Mouse (Mus musculus) hindbrain, embryonic 10.5 days (tissue): ENCODE results near the gene Col18a1. TPM values are rescaled to one million over a fixed set of nuclear protein-coding genes. Genes with fewer than 3 reads are reported as not detected.
A peak's percentile ranks its signal among the peaks of the same experiment; 100 is the strongest.
"Not testable (repeated sequence)": the region's sequence is repeated elsewhere in the genome, so short reads cannot be mapped to it uniquely, and the experiment has no call there.

Experiments used
- DNase-seq: peaks from one replicate; pipeline ENCODE4 v3.0.0-alpha.2; 2017; ENCODE audit warnings: low spot score
- H3K27ac ChIP-seq: fragments of 300-500 bp; sonication (generic); 2 replicates; pipeline ENCODE4 v1.5.1; 2016; ENCODE audit warnings: mild to moderate bottlenecking, moderate library complexity
- H3K27me3 ChIP-seq: fragments of 300-500 bp; sonication (generic); 2 replicates; pipeline ENCODE4 v1.6.1; 2016; ENCODE audit warnings: mild to moderate bottlenecking; ENCODE audit not compliant: poor library complexity, insufficient read depth, severe bottlenecking
- H3K36me3 ChIP-seq: fragments of 300-500 bp; sonication (generic); 2 replicates; pipeline ENCODE4 v1.6.1; 2016; ENCODE audit warnings: mild to moderate bottlenecking, moderate library complexity
- H3K4me1 ChIP-seq: fragments of 300-500 bp; sonication (generic); replicated peaks from 2 replicates; pipeline ENCODE4 v1.6.1; 2016; ENCODE audit warnings: mild to moderate bottlenecking
- H3K4me3 ChIP-seq: fragments of 300-500 bp; sonication (generic); 2 replicates; pipeline ENCODE4 v1.5.1; 2016; ENCODE audit warnings: mild to moderate bottlenecking, moderate library complexity
- H3K9me3 ChIP-seq: fragments of 300-500 bp; sonication (generic); 2 replicates; pipeline ENCODE4 v1.6.1; 2016; ENCODE audit warnings: mild to moderate bottlenecking, moderate library complexity
- WGBS: fragments of 180-500 bp; shearing (Covaris S2); methylation state at CpG from one replicate; pipeline ENCODE4 v1.1.7; 2016; 5-methylcytosine and 5-hydroxymethylcytosine counted together
- polyA plus RNA-seq: library from polyadenylated mRNA; unstranded; fragments of >200 nt; fragmentation: Nextera tagmentation; extraction: Ambion mirVana; gene quantifications from 2 replicates; pipeline ENCODE4 v1.2.1, GENCODE M21; 2016

Gene Col18a1
- polyA plus RNA-seq, 1 experiment from 2014 or later: 147 TPM

DNA sequence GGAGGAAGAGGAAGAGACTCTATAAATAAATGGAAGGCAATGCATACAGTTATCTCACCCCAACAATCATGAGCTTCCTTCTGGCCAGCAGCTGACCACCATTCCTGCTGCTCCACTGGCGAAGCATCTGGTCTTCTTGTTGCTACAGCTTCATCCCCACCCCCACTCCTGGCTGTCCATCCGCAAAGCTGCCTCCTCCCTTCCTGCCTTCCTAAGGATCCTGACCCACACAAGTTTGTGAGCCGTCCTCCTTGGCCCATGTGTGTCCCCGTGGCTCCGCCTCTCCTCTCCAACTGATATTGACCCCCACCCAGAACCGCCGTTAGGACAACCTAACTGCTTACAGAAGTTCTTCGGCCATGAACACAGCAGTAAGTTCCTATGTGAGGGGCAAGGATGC lies 16.3 kb downstream of the Col18a1 start:
- peak; percentile 30 for DNase-seq
- H3K36me3 ChIP-seq: peaks cover 15% of the 10 kb centered on the region; the same call in 1 of the 2 replicates
- H3K27me3 ChIP-seq: no peaks in the 10 kb centered on the region
- H3K4me3 ChIP-seq: peak overlapping the region; percentile 37; the same call in 1 of the 2 replicates
- 44% methylated on average over 8 of the region's 8 CpGs for WGBS
- peak overlapping the region; percentile 87 for H3K27ac ChIP-seq
- H3K9me3 ChIP-seq: no peaks in the 10 kb centered on the region
- peaks cover 74% of the 10 kb centered on the region for H3K4me1 ChIP-seq

DNA sequence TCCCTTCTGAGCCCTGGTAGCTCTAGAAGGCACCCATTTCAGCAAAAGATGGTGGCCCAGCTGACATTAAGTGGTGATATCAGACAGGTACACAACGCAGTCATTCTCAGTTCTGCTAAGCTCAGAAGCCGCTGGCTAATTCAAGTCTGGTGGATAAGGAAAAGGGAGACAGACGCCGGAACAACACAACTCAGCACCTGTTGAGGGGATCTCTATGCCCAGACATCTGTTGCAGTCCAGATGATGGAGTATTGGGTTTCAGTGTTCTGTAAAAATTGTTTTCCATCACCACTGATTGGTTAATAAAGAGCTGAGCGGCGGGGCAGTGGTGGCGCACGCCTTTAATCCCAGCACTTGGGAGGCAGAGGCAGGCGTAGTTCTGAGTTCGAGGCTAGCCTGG lies 18.8 kb downstream of the Col18a1 start:
- peaks cover 7% of the 10 kb centered on the region for H3K36me3 ChIP-seq
- H3K4me1 ChIP-seq: peaks cover 80% of the 10 kb centered on the region
- WGBS: 89% methylated on average over 10 of the region's 10 CpGs
- H3K27ac ChIP-seq: no peak overlapping the region
- no peaks in the 10 kb centered on the region for H3K9me3 ChIP-seq
- no peaks in the 10 kb centered on the region for H3K27me3 ChIP-seq
- DNase-seq: no peak
- H3K4me3 ChIP-seq: no peak overlapping the region

DNA sequence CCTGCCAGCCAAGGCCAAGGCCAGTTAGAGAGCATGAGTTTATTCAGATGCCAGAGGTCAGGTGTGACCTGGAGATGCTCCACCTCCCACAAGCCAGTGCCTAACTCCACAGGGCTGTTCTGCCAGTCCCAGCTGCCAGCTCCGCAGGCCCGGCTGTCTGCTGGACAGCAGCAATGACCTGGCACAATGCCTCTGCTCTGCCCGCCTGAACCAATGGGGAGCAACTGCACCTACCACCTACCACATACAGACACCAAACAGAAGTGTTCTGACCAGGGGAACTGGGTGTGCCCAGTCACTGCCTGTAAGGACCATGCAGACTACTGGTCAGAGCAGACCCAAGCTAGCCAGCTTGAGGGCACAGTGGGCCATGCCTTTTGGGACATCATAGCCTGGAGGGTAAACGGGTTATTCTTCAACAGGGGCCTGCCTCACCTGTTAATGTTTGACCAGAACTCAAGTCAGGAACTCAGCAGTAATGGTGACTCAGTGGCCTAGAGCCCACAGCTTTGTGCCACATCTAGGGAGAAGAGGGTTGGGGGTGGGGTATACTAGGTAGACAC lies 19.4 kb downstream of the Col18a1 start:
- no peak overlapping the region for H3K4me3 ChIP-seq
- 81% methylated on average over 4 of the region's 4 CpGs for WGBS
- peak overlapping the region; percentile 54 for H3K27ac ChIP-seq
- no peaks in the 10 kb centered on the region for H3K9me3 ChIP-seq
- DNase-seq: no peak
- no peaks in the 10 kb centered on the region for H3K27me3 ChIP-seq
- peaks cover 77% of the 10 kb centered on the region for H3K4me1 ChIP-seq
- peaks cover 13% of the 10 kb centered on the region for H3K36me3 ChIP-seq

DNA sequence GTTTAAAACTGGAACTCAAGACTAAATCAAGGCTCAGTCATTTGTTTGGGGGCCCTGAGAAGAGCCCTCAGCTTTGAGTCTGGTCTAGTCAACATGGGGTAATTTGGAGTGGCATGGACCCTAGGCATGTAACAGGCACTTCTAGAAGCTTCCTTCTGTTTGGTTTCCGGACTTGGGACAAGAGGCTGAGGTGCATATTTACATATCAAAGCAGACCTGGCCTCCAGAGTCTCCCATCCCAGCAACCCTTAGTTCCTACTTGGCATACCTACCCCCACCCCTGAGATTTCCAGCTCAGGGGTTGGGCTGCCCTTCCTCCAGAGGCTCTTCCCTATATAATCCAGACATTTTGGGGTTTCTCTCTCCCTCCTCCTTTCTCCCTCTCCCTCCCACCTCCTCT lies 20.4 kb downstream of the Col18a1 start:
- Histone ChIP-seq H3K4me1 (peaks cover 67% of the 10 kb centered on the region), H3K4me3 (no peak overlapping the region), H3K27ac (peak overlapping the region; percentile 54), H3K9me3 (no peaks in the 10 kb centered on the region), H3K36me3 (peaks cover 21% of the 10 kb centered on the region), H3K27me3 (no peaks in the 10 kb centered on the region)
- DNase-seq: no peak
- 41% methylated on average over 1 of the region's 1 CpGs for WGBS

DNA sequence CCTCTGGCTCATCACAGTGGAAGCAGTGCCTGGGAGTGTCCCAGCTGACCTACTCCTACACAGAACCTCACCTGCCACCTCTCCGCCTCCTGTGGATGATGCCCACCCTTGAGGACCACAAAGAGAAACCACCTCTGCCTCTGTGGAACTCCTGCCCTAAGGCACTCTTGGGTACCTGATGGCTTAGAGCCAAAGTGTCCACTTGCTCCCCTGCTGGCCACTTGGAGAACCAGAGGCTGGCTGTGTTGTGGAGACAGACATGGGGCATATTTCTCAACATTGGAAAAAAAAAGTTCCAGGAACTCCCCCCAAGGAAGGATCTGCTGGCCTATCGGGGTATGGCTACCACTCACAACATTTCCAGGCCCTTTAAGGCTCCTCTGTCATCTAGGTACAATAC lies 22.0 kb downstream of the Col18a1 start:
- H3K36me3 ChIP-seq: peaks cover 20% of the 10 kb centered on the region
- H3K27me3 ChIP-seq: no peaks in the 10 kb centered on the region
- H3K4me3 ChIP-seq: no peak overlapping the region
- 86% methylated on average over 2 of the region's 2 CpGs for WGBS
- peaks cover 66% of the 10 kb centered on the region for H3K4me1 ChIP-seq
- H3K27ac ChIP-seq: peak overlapping the region; percentile 59; the same call in 1 of the 2 replicates
- no peak for DNase-seq
- no peaks in the 10 kb centered on the region for H3K9me3 ChIP-seq

DNA sequence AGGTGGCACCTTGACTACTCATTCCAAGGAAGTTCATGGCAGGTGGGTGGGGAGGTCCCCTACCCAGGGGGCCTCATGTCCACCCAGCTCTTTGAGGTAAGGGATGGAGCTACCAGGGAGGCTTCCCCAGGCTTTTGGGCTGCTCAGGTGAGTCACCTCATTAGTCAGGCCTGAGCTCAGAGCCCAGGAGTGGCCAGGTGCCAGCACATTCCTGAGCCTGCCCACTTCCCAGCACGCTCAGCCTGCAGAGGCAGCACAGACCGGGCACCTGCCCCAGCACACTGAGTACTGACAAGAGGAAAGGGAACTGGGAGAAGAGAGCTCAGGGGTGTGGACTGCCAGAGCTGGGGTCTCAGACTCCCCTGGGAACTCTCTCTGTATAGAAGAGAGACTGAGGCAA lies 24.0 kb downstream of the Col18a1 start:
- Histone ChIP-seq H3K27me3 (no peaks in the 10 kb centered on the region), H3K9me3 (no peaks in the 10 kb centered on the region), H3K4me3 (no peak overlapping the region), H3K4me1 (peaks cover 83% of the 10 kb centered on the region), H3K36me3 (peaks cover 24% of the 10 kb centered on the region), H3K27ac (peak overlapping the region; percentile 31; the same call in 1 of the 2 replicates)
- no peak for DNase-seq
- 95% methylated on average over 2 of the region's 2 CpGs for WGBS

DNA sequence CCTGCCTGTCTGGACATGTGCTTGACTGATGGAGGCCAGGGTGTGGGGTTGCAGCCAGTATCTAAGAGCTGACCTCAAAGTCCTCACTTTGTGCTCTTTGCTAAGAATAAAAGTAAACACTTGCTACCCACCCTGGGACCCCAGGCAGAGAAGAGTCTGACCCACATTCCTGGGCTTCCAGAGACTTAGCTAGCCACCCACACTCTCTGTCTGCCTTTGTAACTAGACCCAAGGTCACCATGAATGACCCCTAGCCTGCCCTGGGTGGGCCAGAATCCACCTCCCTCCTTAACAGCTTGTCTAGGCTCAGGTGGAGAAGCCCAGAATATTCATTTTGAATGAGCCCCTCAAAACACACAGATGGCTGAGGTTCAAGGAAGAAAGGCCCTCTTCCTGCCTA lies 28.0 kb downstream of the Col18a1 start:
- H3K4me3 ChIP-seq: no peak overlapping the region
- peak overlapping the region; percentile 35 for H3K27ac ChIP-seq
- no peaks in the 10 kb centered on the region for H3K27me3 ChIP-seq
- no peaks in the 10 kb centered on the region for H3K9me3 ChIP-seq
- H3K36me3 ChIP-seq: peaks cover 44% of the 10 kb centered on the region
- peaks cover 78% of the 10 kb centered on the region for H3K4me1 ChIP-seq
- DNase-seq: peak; percentile 34

DNA sequence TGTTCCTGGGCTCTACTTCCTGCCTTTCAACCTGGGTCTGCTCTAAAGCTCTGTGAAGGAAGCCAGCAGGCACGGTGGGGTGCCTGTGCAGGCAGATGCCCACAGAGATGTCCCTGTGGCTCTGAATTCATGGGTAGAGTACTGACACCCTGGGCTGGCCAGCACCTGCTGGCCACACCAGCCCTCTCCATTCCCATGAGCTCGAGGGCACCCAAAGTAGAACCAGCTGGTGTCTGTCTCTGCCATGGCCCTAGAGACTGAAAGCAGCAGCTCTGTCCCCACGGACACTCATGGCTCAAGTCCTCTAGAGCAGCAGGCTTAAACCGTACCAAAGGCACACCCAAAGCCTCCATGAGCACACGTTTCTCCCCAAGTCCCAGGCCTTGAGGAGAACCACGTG lies 30.1 kb downstream of the Col18a1 start:
- H3K9me3 ChIP-seq: no peaks in the 10 kb centered on the region
- no peak overlapping the region for H3K4me3 ChIP-seq
- no peak overlapping the region for H3K27ac ChIP-seq
- DNase-seq: no peak
- no peaks in the 10 kb centered on the region for H3K27me3 ChIP-seq
- peaks cover 27% of the 10 kb centered on the region for H3K36me3 ChIP-seq
- H3K4me1 ChIP-seq: peaks cover 89% of the 10 kb centered on the region
- WGBS: 88% methylated on average over 6 of the region's 6 CpGs

DNA sequence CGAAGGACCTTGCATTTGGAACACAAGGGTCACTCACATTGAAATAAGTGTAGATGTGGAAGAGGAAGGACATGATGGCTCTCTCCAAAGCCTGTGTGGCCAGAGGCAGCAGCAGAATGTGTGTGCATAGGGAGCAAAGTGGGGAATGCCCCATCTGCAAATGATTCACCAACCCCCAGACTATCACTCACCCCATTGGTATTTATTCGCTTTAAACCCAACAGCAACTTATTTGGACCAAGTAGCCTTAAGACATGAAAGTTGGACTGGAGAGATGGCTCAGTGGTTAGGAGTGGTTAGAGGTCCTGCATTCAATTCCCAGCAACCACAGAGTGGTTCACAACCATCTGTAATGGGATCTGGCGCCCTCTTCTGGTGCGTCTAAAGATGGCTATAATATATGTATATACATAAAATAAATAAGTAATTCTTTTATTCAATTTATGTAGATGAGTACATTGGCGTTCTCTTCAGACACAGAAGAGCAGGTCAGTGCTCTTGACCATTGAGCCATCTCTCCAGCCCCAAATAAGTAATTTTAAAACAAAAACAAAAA lies 31.0 kb downstream of the Col18a1 start:
- 90% methylated on average over 5 of the region's 5 CpGs for WGBS

DNA sequence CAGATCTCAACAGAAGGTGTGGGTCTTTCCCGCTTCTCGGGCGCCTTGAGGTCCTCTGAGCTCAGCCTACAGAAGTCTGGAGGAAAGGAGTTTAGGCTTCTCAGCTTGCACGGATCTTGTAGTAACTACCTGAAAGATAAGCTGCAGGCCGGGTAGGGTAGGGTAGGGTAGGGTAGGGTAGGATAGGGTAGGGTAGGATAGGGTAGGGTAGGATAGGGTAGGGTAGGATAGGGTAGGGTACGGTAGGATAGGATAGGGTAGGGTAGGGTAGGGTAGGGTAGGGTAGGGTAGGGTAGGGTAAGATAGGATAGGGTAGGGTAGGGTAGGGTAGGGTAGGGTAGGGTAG lies 31.6 kb downstream of the Col18a1 start:
- Histone ChIP-seq H3K36me3 (peaks cover 26% of the 10 kb centered on the region), H3K4me1 (peaks cover 93% of the 10 kb centered on the region), H3K27ac (peak overlapping the region; percentile 75)
- not testable (repeated sequence) for H3K4me3 ChIP-seq, DNase-seq, H3K27me3 ChIP-seq, H3K9me3 ChIP-seq
- WGBS: 49% methylated on average over 6 of the region's 6 CpGs

More for the DNA sequence above, 31.0 kb downstream of the Col18a1 start:
- H3K4me3 ChIP-seq: no peak overlapping the region
- peak overlapping the region; percentile 75 for H3K27ac ChIP-seq
- no peaks in the 10 kb centered on the region for H3K9me3 ChIP-seq
- H3K36me3 ChIP-seq: peaks cover 26% of the 10 kb centered on the region
- no peaks in the 10 kb centered on the region for H3K27me3 ChIP-seq
- H3K4me1 ChIP-seq: peaks cover 93% of the 10 kb centered on the region
- no peak for DNase-seq

DNA sequence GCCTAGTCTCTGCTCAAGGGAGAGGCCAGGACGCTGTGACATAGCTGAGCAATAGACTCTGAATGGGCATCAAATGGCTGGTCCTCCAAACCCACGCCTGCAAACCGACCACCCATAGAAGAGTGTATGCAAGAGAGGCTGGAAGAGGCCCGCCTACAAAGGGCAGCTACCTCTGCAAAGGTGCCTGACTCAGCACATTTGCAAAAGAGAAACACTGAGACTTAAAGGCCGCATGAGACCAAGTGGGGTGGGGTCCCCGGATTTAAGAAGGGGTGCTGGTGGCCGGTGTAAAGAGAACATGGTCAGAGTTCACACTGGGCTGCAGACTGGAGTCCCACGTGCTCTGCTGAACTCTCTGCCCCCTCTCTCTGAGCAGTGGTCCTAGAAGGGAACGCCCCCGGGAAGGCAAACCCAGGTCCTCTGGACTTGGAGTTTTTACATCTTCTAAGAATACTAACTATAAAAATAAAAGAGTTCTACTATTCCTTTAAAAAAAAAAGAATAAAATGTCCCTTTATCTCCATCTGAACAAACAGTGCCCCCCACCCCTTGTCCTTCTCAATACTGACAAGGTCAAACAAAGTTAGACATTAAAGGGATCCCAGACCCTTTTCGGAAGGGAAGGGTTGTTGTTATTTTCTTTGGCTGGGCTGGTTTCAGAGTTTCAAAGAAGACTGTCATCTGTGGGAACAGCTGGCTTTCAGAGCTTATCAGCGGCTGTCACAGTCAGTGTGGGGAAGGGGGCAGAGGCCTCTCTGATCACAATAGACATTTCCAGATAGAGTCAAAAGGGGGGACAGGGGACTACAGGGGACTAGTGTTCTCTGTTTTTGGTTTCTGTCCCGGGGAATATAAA lies 32.2 kb downstream of the Col18a1 start:
- DNase-seq: peak; percentile 40
- peaks cover 26% of the 10 kb centered on the region for H3K36me3 ChIP-seq

DNA sequence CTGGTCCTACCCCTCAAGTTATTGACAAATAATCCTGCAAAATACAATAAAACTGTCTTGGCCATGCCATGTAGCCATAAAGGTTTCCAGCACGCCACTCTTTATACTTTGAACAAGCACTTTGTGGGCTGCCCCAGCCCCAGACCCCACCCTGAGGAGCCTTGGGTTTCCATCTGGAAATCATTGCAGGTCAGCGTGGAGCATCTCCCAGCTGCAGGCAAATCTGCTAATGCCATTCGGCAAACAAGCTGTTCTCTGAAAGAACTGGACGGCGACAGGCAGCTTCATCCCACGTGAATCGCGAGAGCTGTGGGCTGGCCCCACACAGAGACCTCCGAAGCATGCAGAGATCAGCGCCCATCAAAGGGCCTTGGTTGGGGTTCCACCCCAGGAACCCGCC lies 34.2 kb downstream of the Col18a1 start:
- H3K36me3 ChIP-seq: peaks cover 18% of the 10 kb centered on the region
- 36% methylated on average over 11 of the region's 11 CpGs for WGBS
- no peaks in the 10 kb centered on the region for H3K9me3 ChIP-seq
- DNase-seq: peak; percentile 48
- H3K4me1 ChIP-seq: peaks cover 76% of the 10 kb centered on the region
- peak overlapping the region; percentile 74 for H3K27ac ChIP-seq
- H3K27me3 ChIP-seq: no peaks in the 10 kb centered on the region
- no peak overlapping the region for H3K4me3 ChIP-seq

More for the DNA sequence above, 32.2 kb downstream of the Col18a1 start:
- Histone ChIP-seq H3K27ac (peak overlapping the region; percentile 75), H3K4me3 (0 out of 2 replicates have a peak overlapping the region, but pooled peaks have one; percentile 4), H3K9me3 (no peaks in the 10 kb centered on the region), H3K27me3 (no peaks in the 10 kb centered on the region), H3K4me1 (peaks cover 90% of the 10 kb centered on the region)
- WGBS: 28% methylated on average over 13 of the region's 13 CpGs

DNA sequence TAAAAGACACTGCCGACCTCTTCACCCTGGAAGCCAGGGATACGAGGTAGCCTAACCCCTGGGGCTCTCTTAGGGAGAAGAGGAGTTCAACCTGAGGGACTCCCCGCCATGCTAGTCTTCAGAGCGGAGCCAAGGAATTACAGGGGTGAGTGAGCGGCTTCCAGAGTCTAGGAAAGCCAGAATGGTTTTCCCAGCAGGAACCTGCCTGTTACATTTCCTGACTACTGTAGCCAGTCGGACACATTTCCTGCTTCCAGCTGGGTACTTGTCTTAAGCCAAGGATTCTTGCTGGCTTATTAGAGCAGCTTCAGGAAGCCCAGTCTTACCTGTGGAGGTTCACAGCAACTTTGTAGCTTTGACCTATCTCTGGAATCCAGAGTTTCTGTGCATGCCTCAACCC lies 34.8 kb downstream of the Col18a1 start:
- peaks cover 12% of the 10 kb centered on the region for H3K36me3 ChIP-seq
- 32% methylated on average over 6 of the region's 6 CpGs for WGBS
- DNase-seq: no peak
- peaks cover 71% of the 10 kb centered on the region for H3K4me1 ChIP-seq
- peak overlapping the region; percentile 74 for H3K27ac ChIP-seq
- no peaks in the 10 kb centered on the region for H3K9me3 ChIP-seq
- H3K27me3 ChIP-seq: no peaks in the 10 kb centered on the region
- H3K4me3 ChIP-seq: no peak overlapping the region
